Mouse (Mus musculus): ENCODE results near the gene Tacc2.
A peak's percentile ranks its signal among the peaks of the same experiment; 100 is the strongest.
"Not testable (repeated sequence)": the region's sequence is repeated elsewhere in the genome, so short reads cannot be mapped to it uniquely, and the experiment has no call there.

The Tacc2 gene

DNA sequence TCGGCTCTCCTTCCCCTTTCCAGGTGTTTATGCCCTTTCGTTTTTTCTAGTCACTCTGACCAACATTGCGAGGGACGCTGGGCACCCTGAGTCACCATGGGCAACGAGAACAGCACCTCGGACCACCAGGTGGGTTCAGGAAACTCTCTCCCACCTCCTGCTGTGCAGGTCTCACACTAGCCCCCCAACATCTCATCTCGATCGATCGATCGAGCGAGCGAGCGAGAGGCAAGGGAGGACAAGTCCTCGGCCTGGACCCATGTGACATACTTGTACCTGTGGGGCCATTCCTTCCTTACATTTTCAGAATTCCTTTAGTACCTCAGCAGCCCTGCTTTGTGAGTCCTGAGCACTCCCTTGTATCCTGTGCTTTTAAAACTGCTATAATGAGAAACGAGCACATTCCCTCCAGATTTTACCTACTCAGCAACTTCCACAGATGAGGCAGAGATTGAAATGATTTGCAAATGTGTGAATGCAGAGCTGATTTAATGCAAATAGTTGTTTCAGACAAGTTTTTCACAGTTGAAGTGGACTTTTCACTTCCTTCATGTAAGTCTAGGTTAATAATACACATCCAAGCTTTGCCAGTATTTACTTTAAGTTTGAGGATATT is at the start of gene Tacc2:
Gene Tacc2 (plus strand): TSS at position 51 of the 616 bp plus-strand sequence.
- DNase-seq (ENCODE audit: low read depth): no peak

DNA sequence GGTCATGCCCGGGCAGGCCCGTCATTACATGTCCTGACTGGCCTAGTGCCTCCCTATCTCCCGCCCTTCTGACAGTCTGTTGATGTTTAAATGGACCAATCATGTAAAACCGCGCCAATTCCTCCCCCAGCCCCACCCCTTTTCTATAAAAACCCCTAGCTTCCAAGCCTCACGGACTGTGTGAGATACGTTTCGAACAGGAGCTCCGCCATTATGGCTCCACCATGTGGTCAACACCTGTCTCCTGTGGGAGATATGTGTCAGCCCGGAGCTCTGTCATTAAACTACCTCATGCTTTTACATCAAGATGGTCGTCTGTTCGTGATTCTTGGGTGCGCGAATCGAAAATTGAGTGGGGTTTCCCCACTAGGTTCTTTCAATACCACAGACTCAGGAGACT is 46.1 kb upstream of the Tacc2 start:
- not testable (repeated sequence) for DNase-seq (ENCODE audit: low read depth)

DNA sequence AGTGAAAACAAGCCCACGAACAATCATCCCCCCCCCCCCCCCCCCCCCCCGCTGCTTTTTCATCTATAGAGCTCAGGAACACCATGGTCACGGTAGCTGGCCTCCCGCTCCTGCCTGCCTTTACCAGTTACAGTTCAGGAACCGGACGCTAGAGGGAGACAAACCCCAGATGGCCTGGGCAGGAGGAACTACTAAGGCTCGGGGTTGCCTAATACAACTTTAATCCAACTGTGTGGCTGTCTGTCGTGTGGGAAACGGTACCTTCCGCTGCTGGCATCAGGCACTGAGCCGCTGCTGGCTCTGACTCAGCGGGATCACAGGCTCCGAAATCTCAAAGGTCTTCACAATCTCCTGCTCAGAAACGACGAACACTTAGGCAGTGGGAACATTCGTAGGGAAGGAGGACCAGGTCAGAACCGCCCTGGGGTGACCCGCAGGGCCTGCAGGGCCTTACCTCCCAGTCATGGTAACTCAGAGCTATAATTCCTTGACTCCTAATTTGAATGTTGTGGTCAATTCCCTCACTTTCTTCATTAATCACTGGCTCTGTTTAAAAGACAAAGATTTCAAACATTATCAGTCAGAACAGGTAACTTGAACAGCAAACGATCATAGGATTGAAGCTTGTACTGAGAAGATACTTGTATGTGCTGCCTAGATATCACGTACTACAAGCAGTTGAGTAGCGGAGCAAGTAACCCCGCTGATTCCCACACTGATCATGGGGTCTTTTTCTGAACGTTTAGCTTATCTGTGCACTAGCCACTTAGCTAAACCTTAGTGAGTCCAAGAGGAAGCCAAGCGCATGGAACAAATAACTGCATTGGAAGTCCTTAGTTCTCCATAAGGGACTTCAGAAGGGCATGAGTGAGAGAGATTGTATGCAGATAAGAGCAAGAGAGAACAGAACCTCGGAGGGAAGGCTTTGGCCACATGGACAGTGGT is 43.6 kb upstream of the Tacc2 start:
- peak; percentile 80 for DNase-seq (ENCODE audit: low read depth)

DNA sequence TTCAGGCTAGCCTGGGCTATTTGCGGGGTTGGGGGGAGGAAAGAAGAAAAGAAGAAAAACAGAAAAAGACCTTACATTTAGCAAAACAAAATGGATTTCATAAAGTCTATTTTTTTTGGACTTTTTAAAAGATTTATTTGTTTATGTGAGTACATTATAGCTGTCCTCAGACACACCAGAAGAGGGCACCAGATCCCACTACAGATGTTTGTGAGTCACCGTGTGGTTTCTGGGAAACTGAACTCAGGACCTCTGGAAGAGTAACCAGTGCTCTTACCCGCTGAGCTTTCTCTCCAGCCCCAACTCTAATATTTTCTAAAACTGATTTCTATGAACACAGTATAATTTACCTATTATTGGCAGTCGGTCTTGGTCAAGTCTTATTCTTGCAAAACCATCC is 42.1 kb upstream of the Tacc2 start:
- DNase-seq (ENCODE audit: low read depth): no peak

DNA sequence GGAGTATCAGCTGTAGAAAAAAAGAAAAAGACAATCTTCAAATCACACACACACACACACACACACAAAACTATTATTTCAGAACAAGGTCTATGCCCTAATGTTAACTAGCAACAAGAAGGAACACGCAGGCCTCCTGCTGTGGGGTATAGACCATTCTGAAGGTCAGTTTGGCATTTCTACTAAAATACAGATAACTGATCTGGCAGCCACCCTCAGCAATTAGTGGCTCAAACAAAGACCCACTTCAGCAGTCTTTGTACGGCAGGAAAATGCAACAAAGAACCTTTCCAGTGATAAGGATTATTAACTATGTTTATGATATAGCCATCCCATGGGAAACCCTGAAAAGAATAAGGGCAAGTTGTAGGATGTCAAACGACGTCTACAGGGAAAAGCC is 40.2 kb upstream of the Tacc2 start:
- no peak for DNase-seq (ENCODE audit: low read depth)

DNA sequence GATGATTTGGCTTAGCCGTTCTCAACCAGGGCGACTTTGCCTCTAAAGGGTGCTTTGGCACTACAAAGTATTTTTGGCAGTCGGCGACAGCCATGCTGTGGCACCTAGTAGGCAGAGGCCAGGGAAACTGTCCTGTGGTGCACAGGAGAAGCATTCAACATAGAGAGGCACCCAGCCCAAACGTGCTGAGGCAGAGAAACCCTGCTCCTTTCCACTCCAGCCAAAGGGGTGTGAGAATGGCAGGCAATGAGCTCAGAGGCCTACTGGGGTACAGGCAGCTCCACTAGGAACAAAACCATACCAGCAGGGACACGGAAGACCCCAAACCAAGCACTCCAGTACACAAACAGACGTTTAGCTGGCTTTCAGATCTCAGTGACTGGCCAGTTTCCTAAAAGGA is 37.1 kb upstream of the Tacc2 start:
- no peak for DNase-seq (ENCODE audit: low read depth)

DNA sequence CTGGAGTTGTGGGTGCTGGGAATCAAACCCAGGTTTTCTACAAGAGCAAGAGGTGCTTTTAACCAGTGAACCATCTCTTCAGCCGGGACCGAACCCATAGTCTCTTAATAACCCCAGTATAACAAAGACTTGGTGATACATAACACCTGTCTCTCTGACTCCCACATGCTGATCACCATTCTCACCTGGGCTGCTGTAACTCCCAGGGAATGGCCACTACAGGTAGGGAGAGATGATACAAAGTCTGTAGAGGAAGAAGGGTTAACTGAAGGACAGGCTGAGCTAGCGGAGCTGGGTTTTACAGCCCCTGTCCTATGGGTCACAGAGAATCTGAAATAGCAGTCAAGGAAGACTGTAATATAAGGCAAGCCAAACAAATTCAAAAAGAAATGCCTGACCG is 34.1 kb upstream of the Tacc2 start:
- DNase-seq (ENCODE audit: low read depth): no peak

DNA sequence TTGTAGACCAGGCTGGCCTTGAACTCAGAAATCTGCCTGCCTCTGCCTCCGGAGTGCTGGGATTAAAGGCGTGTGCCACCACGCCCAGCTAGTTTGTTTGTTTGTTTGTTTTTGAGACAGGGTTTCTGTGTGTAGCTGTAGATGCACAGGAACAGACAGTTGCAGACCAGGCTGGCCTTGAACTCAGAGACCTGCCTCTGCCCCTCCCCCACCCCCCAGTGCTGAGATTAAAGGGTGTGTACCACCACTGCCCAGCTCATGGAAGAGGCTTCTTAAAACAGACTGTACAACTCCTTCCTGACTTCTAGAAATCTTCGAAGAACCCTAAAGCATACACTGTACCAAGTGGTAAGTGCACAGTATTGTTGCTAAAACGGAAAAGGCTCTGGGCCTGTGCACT is 31.8 kb upstream of the Tacc2 start:
- no peak for DNase-seq (ENCODE audit: low read depth)

DNA sequence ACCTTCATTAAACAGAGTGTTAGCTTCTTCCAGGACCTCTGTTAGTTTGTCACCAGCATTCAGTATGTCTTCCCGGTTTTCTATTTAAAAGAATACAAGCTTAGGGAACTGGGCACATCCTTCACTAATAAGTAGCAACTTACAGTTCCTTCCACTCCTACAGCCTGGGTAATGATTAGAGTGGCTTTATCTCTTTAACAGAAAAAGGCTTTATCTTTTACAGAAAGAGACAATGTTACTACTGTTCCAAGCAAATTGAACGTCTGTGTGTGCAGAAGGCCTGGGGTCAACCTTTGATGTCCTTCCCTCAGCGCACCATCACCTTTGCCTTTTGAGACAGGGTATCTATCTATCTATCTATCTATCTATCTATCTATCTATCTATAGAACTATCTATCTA is 31.3 kb upstream of the Tacc2 start:
- no peak for DNase-seq (ENCODE audit: low read depth)

DNA sequence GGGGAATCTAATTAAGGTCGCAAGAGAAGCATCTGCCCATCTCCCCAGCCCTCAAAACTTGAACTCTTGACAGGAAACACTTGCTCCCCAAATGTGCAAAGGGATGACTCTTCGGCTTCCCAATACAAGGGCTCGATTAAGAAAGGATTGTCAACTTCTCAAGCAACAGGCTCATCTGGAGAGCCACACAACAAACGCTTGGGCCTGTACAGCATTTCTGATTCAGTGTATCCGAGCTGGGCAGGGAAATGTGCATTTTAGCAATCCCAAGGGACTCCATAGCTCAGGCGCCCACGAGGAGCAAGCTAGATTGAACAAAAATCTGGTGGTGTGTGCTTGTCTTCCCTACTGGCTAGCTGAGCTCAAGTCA is 30.8 kb upstream of the Tacc2 start:
- DNase-seq (ENCODE audit: low read depth): no peak

DNA sequence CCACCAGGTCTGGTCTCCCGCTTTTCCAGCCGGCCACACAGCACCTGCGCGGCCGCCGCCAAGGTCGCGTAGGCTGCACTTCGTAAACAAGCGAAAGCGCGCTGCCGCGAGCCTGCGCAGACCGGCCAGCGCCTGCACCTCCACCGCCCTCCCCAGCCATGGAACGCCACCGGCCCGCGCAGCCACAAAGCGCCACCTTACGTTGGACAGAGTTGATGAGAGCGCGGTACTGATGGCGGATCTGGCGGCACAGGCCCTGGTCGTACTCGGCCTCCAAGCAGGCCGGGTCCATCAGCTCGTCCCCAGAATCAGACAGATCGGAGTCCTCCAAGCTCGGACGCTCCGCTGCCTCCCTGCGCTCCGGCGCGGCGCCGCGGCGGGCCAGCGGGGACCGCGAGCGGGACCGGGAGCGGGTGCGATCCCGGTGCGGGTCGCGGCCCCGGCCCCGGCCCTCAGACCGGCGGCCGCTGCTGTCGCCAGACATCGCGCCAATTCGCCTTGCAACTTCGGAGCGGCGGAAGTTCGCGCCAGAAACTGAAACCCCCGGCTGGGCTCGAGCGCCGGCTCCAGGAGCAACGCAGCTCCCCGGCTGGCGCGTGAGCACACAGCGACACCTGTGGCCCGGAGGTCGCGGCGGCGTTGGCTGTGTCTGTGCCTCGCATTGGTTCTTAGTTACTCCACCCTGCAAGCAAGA is 30.3 kb upstream of the Tacc2 start:
- peak; percentile 84 for DNase-seq (ENCODE audit: low read depth)

DNA sequence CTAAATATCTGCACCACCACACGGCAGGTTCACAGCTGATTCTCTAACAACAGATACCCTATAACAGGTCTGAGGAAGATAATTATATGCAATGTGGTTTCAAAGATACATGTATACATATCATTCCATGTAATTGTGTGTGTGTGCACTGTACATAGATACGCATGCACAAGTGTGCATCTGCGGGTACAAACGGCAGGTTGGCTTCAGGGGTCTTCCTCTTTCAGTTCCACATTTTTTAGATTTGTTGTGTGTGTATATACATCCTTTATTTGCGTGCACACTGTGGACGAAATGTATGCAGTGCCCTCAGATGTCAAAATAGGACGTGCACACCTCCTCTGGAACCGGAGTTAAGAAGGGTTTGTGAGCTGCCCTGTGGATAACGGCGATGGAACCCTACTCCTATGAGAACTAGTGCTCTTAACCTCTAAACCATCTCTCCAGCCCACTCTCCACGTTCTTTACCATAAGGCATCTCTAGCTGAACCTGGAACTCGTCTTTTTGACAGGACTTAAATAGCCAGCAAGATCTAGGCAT is 29.5 kb upstream of the Tacc2 start:
- DNase-seq (ENCODE audit: low read depth): no peak

DNA sequence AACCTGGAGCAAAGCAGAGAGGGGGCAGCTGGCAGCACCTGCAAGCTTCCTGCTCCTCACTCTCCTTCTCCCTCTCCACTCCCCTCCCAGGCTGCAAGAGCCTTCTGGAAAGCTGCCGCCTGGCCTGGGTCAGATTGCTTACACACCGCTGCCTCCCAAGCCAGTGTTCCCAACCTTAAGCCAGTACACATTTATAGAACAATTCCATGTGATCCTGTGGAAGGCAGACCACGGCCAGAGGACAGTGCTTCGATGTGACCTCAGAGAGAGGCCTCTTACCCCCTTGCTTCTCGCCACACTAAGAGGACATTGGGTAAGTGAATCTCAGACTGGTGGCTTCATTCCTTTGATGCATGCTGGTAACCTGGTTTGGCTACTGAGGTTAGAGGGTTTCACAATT is 24.5 kb upstream of the Tacc2 start:
- DNase-seq (ENCODE audit: low read depth): no peak

DNA sequence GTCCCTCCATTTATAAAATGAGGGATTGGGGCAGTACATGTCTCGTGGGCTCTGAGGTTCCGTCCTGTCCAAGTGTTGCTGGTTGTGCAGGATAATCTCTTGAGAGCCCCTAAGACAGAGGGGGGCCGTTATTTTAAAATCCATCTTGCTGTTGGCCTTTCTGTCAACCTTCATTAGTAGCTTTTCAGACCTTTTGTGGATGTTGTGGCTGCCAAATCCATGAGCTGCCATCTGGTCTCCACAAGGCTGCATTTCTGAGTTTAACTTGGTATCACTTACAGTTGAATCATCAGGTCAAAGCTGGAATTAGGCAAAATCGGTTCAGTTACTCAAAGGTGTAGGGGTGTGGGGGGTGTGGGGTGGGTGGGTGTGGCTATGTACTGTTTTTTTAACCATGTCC is 23.9 kb upstream of the Tacc2 start:
- DNase-seq (ENCODE audit: low read depth): no peak

DNA sequence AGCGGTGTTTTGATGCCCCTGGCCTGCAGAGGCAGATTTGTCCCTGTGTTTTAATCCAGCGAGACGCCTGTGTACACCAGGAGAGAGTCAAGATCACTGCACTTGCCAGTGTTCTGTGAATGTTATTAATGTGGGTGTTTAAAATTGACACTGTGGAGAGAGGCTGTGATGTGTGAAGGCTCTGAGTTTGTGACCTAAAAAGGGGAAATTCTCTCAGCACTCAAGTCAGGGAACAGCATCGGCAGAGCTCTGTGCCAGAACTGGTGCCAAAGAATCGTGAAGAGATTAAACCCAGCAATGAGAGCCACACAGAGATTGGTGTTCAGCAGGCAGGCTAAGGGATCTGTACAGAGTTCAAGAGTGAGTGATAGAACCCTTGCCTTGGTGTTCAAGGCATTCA is 21.6 kb upstream of the Tacc2 start:
- DNase-seq (ENCODE audit: low read depth): no peak

DNA sequence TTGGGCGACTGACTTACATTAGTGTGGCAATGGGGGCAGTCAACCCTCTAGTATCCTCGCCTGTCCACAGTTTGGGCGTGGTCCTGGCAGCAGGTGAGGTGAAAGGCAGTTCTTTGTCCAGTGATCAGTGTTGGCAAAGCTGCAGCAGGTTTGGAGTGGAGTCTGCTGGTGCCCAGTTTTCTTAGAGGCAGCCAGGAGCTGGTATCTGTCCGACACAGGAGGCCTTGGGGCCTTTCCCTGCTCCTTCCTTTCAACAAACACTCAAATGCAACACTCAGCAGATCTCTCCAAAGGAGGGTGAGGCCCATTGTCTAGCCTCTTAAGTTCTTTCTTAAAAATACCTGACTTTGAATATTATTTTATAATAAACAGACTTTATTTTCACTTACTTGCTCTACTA is 18.6 kb upstream of the Tacc2 start:
- no peak for DNase-seq (ENCODE audit: low read depth)

DNA sequence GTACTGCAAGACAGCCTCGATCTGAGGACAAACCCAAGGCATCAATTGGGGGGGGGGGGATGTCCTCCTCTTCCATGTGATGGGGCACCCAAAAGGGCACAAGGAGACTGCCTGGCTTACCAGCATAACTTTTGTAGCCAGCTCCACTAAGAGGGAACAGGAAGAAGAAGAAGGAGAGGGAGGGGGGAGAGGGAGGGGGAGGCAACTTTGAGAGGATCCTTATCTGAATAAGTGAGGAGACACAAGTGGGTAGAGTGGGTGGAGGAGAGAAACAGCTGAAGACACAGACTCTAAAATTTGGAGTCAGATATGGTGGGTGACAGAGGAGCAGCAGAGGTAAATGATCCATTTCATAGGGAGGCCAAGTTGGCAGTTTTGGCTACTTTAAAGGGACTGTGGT is 16.3 kb upstream of the Tacc2 start:
- no peak for DNase-seq (ENCODE audit: low read depth)

DNA sequence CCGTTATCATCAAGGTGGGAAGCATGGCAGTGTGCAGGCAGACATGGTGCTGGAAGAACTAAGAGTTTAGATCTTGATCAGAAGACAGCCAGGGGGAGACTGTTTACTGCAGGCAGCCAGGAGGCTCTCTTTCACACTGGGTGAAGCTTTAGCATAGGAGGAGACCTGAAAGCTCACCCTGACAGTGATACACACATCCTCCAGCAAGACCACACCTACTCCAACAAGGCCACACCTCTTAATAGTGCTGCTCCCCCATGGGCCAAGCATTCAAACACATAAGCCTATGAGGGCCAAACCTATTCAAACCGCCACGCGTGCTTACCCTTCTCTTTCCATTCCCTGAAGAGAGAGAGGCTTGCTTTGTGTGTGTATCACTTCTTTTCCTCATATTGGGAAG is 14.0 kb upstream of the Tacc2 start:
- DNase-seq (ENCODE audit: low read depth): no peak

DNA sequence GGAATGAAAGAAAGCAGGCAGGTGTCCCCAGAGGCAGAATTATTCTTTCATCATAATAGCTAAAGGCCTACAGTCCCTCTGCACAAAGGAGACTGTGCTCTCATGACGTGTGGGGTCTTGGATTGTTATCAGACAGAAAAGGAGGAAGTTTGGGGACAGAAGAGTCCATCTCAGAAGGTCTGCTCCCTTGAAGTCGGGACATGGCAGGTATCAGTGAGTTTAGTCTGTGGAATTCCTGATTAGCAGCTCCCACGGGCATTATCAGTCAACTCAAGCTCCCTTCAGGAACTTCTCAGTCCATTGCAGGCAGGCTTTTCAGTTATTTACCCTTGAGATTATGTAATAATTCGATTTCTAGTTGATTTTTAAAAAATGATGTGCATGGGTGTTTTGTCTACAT is 13.4 kb upstream of the Tacc2 start:
- no peak for DNase-seq (ENCODE audit: low read depth)

DNA sequence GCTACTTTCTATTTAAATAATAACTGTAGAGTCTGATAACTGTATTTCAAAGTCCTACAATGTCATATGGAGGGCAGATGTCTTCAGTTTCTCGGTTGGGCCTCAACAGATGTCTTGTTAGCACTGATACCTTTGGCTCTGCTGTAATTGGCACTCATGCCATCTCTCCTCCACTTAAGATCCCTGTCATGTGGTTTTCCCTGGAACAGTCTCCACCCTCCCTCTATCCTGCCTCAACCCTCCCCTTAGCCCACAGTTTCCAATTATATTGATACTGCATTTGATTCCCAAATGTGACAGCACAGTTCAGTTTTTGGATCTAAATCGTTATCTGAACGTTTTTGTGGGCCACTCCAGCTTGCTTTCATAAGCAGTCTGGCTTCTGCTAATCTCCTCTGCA is 12.6 kb upstream of the Tacc2 start:
- no peak for DNase-seq (ENCODE audit: low read depth)

DNA sequence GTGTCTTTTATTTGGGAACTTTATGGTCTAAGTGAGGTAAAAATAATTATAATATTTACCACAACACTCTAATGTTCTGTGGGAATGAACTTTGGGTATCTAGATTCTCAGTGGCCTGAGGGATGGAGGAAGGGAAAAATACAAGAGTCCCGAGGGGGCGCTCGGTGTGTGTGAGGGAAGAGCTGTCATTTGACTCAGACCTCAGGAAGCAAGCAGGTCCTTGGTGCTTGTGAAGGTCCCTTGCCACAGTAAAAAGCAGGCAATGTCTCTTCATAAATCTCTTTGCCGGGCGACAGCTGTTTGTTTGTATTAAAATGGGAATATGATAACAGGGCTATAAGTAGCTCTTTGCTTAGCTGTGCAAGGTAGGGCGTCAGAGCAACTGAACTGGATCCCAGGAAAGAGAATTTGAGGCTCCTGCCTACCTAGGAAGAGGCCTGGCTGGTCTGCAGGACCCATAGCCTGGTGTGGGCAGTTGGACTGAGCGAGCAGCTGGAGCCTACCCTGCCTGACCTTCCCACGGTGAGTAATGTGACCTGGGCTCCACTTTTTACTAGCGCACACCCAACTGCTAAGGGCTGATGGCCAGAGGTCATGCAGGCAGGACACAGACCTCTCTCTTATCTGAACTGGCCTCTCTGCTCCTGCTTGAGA is 8.3 kb upstream of the Tacc2 start:
- DNase-seq (ENCODE audit: low read depth): no peak

DNA sequence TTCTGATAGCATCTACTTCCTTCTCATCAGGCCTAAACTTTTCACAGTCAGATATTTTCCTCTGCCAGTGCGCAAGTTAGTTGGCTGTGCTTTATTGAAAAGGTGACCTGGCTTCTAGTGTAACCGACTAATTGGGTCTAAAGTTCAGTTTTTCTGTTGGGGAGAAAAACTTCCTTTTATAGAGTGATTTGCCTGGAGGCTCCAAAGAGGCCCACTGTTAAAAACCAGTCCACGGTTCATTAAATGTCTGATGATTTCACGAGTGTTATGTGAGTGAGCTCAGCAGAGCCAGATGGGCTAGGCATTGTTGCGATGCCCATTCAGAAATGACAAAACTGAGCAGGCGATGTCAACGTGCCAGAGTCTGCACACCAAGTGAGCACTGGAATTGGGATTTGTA is 6.8 kb upstream of the Tacc2 start:
- DNase-seq (ENCODE audit: low read depth): no peak

All from c-Kit-positive CD71-positive TER-119-negative erythroid progenitor cells, embryonic 14.5 days (primary cell).